Mouse (Mus musculus) E14TG2a.4 (cell line): ENCODE measurements at regions not wholly inside any gene's neighbourhood (a gene's known extent, or its start where the extent isn't known, plus 50 kb on each side); places are given as distances from the start of the nearest gene placed in this dataset.

Experiments used
- CTCF ChIP-seq: conservative IDR thresholded peaks from 2 replicates; pipeline ENCODE4 v1.5.1; 2014; ENCODE audit warnings: low read length
- NANOG ChIP-seq: IDR thresholded peaks from 2 replicates; pipeline ENCODE4 v1.6.1; 2014; ENCODE audit warnings: borderline replicate concordance, low read length, mixed read lengths

GRCm38 (mm10) chr6:117252361-117252760, 84.0 kb downstream of the Cxcl12 start:
- no peak for TF ChIP-seq CTCF
- no peak for TF ChIP-seq NANOG
